Mouse (Mus musculus) adrenal gland, adult 18-20 months (tissue): Measurements from ENCODE around the gene Oas1a. TPM values are rescaled to one million over a fixed set of nuclear protein-coding genes. Genes with fewer than 3 reads are reported as not detected.
A peak's percentile ranks its signal among the peaks of the same experiment; 100 is the strongest.
"Not testable (repeated sequence)": the region's sequence is repeated elsewhere in the genome, so short reads cannot be mapped to it uniquely, and the experiment has no call there.

ENCODE experiments used
- DNase-seq, 2 experiments: peaks; one replicate each; pipeline ENCODE4 v3.0.0; 2021 to 2022; ENCODE audit warnings: low spot score in 2 of 2
- long read RNA-seq, 2 experiments: library from polyadenylated mRNA; stranded (forward); transcript quantifications; one replicate each; pipeline ENCODE4 v2.0.0; 2021
- total RNA-seq, 2 experiments: library from RNA; stranded (reverse); gene quantifications; 1 replicate in 1 of 2; 2 replicates in 1 of 2; pipeline ENCODE4 v1.2.3; 2021

Oas1a gene
- 1 to 10 TPM; 2.4 to 2.8 TPM for total RNA-seq
- long read RNA-seq, experiment 1, partial matches to known transcripts: 0 of 3 reads
- long read RNA-seq, experiment 1, other reads (novel, unspliced or antisense): 1 of 3 reads
- long read RNA-seq, experiment 2, transcript Oas1a-201 (7 exons, 1,885 nt): major isoform, 10 of 11 reads
- long read RNA-seq, experiment 2, partial matches to known transcripts: 0 of 11 reads
- long read RNA-seq, experiment 2, other reads (novel, unspliced or antisense): 1 of 11 reads

- DNase-seq: not testable (repeated sequence)
These were observed at the start of gene Oas1a for GRCm38 (mm10) chr5:120906791-120907733. Gene Oas1a (minus strand): TSS chr5:120907521.

GRCm38 (mm10) chr5:120953974-120954373, 46.7 kb upstream of the Oas1a start:
- DNase-seq: peak; percentile 33 to 36

GRCm38 (mm10) chr5:120952242-120952770, 45.0 kb upstream of the Oas1a start:
- DNase-seq: no peak

- no peak for DNase-seq
These were observed 34.8 kb upstream of the Oas1a start for GRCm38 (mm10) chr5:120942076-120942475.

- DNase-seq: no peak
These were observed 31.3 kb upstream of the Oas1a start for GRCm38 (mm10) chr5:120938586-120938985.

- DNase-seq: peak; percentile 26 to 31
These were observed 30.5 kb upstream of the Oas1a start for GRCm38 (mm10) chr5:120937841-120938240.

GRCm38 (mm10) chr5:120933966-120934365, 26.6 kb upstream of the Oas1a start:
- no peak for DNase-seq

- no peak for DNase-seq
These were observed 19.7 kb upstream of the Oas1a start for GRCm38 (mm10) chr5:120927036-120927435.

- not testable (repeated sequence) for DNase-seq
These were observed 19.0 kb upstream of the Oas1a start for GRCm38 (mm10) chr5:120926311-120926710.

- DNase-seq: not testable (repeated sequence)
These were observed 17.2 kb upstream of the Oas1a start for GRCm38 (mm10) chr5:120924520-120924919.

- no peak for DNase-seq
These were observed 16.6 kb upstream of the Oas1a start for GRCm38 (mm10) chr5:120923969-120924368.

GRCm38 (mm10) chr5:120920296-120920695, 13.0 kb upstream of the Oas1a start:
- no peak for DNase-seq

- not testable (repeated sequence) for DNase-seq
These were observed 12.0 kb upstream of the Oas1a start for GRCm38 (mm10) chr5:120919156-120919935.

GRCm38 (mm10) chr5:120914204-120914603, 6.9 kb upstream of the Oas1a start, which contains the start of gene Oas1d:
Gene Oas1d (plus strand): TSS chr5:120914536.
- not testable (repeated sequence) for DNase-seq

- DNase-seq: no peak
These were observed 1.0 kb upstream of the Oas1a start for GRCm38 (mm10) chr5:120908196-120908920.

- DNase-seq: no peak
These were observed 5.3 kb downstream of the Oas1a start for GRCm38 (mm10) chr5:120902056-120902455.

GRCm38 (mm10) chr5:120900666-120901065, 6.7 kb downstream of the Oas1a start:
- DNase-seq: no peak

GRCm38 (mm10) chr5:120898726-120899125, 8.6 kb downstream of the Oas1a start:
- DNase-seq: no peak

GRCm38 (mm10) chr5:120898307-120898706, 9.0 kb downstream of the Oas1a start:
- no peak for DNase-seq

GRCm38 (mm10) chr5:120895231-120895900, 12.0 kb downstream of the Oas1a start:
- no peak for DNase-seq
